ENCODE assay signal across 18 mouse cellular contexts in the genomic region with DNA sequence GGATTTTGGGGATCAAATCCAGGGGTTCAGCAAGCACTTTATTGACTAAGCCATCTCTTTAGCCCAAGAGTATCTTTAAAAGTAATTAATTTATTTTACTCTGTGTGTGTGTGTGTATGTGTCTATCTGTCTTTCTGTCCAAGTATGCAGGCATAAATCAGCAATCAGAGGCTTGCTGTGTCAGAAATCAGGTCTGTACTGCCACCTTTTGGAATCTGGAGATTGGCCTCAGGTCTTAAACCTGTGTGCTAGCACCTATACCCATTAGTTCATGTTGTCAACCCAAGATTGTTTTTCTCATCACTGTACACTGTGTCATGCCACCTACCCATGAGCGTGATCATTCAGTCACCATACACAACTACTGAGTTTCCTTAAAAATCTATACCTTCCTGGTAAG. TPM values are rescaled to one million over a fixed set of nuclear protein-coding genes. Genes with fewer than 3 reads are reported as not detected.
DNase-seq lines count a peak whose midpoint lies in the region; ATAC-seq and TF ChIP-seq lines count a peak whose summit lies in the region.
"Not testable (repeated sequence)": the region's sequence is repeated elsewhere in the genome, so short reads cannot be mapped to it uniquely, and the experiment has no call there.
"Had no signal": no experiment of that assay in that cellular context is flagged by ENCODE, and none has a peak within 500 bp of the region (broad histone marks: within the 10 kb centered on the region; RNA-seq: fewer than 3 reads in every experiment).

No protein-coding gene starts in this region.

- in situ Hi-C loops in Patski (cut with MboI; ENCODE audit: low pct_unique_long_range_greater_than_20kb), result not testable (repeated sequence)

- ATAC-seq in CD4-positive, CD25-positive, alpha-beta regulatory T cell, adult 4 months, result peak; percentile 56
- ATAC-seq in Patski, result not testable (repeated sequence)

- H3K27ac ChIP-seq in kidney, adult 2 months (ENCODE audit: insufficient read depth, low read depth, low read length), result not testable (repeated sequence)

- POLR2A ChIA-PET in Patski (lab: Charles Lee), result not testable (repeated sequence)

- CTCF ChIA-PET in Patski (lab: Charles Lee), result not testable (repeated sequence)

- not testable (repeated sequence) for TF ChIP-seq POLR2A in kidney, adult 2 months (IDR thresholded peaks at IDR 0.05; ENCODE audit: low read depth, low read length)

- WGBS in kidney, adult 2 months, result 95% methylated on average over 1 of the region's 1 CpGs

- H3K4me1 ChIP-seq in kidney, adult 2 months (ENCODE audit: control insufficient read depth, insufficient read depth, low read length), result not testable (repeated sequence)

- DNase-seq in Patski (ENCODE audit: low read depth, low spot score), result not testable (repeated sequence)
- DNase-seq in heart, adult 11 months, result peak; percentile 15
- DNase-seq in induced T-regulatory cell, adult 2 months (ENCODE audit: low read depth), result peak; percentile 26
- DNase-seq in kidney, adult 2 months, result peak; percentile 4
- peak; percentile 60 for DNase-seq in naive thymus-derived CD4-positive, alpha-beta T cell, adult 2 months (ENCODE audit: low read depth)
- DNase-seq in thymus, postnatal 0 days (ENCODE audit: low spot score), result peak; percentile 25

- H3K36me3 ChIP-seq in kidney, adult 2 months (ENCODE audit: control insufficient read depth, insufficient read depth, low read length), result not testable (repeated sequence)

- H3K4me3 ChIP-seq in kidney, adult 2 months (ENCODE audit: insufficient read depth, low read depth, low read length), result not testable (repeated sequence)

- H3K27me3 ChIP-seq in Patski; kidney, adult 2 months (replicated peaks; ENCODE audit: control insufficient read depth, insufficient read depth, low read length): not testable (repeated sequence)

- peak; percentile 7 for TF ChIP-seq CTCF in Patski (IDR thresholded peaks at IDR 0.05)
- not testable (repeated sequence) for TF ChIP-seq CTCF in kidney, adult 2 months (conservative IDR thresholded peaks at IDR 0.05; ENCODE audit: insufficient read depth, insufficient read length, low read depth, low read length)

RNA-seq across cellular contexts. Expression of a gene that starts 45.0 kb away (rescaled TPM):
- 10 to 100 TPM; 42.9 to 70.0 TPM for polyA plus RNA-seq in CD4-positive, CD25-positive, alpha-beta regulatory T cell, adult 4 months (2017; shearing (Covaris generic))
- polyA plus RNA-seq in Patski (2021), result not detected
- polyA plus RNA-seq in kidney, adult 2 months (2012; rRNA removed), result 0.07 and 0.20 TPM in 2 replicates
- polyA plus RNA-seq in thymus, postnatal 0 days (2015; fragmentation: Nextera tagmentation; extraction: Ambion mirVana), result 5.4 and 8.8 TPM in 2 replicates
- polyA plus RNA-seq: C2C12; embryonic facial prominence, embryonic 11.5 days; embryonic facial prominence, embryonic 14.5 days; forebrain, embryonic 10.5 days; forebrain, embryonic 13.5 days; forebrain, embryonic 16.5 days; heart, embryonic 10.5 days; heart, embryonic 13.5 days; hindbrain, embryonic 11.5 days; hindbrain, embryonic 14.5 days; hindbrain, postnatal 0 days had no signal
